Mouse (Mus musculus): ENCODE results near the gene Glis1.

Glis1 gene

DNA sequence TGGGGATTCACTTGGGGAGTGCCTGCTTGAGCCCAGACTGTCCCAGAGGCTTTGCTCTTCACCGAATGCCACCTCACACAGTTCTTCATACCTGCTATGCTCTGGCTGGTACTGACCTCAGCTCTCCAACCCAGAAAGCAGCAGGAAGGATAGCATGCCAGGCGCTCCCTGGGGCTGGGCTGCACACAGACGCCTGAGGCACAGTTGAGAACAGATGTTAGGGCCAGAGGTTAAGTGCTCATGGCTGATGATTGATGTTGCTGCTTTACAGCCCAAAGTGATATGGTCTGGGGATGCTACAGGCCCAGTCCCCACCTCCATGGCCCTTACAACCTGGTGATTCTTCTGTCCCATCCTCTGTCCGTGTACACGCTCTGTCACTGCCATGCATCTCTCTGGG, 190.6 kb downstream of the Glis1 start:
- no peak for DNase-seq (ENCODE audit: low spot score)

DNA sequence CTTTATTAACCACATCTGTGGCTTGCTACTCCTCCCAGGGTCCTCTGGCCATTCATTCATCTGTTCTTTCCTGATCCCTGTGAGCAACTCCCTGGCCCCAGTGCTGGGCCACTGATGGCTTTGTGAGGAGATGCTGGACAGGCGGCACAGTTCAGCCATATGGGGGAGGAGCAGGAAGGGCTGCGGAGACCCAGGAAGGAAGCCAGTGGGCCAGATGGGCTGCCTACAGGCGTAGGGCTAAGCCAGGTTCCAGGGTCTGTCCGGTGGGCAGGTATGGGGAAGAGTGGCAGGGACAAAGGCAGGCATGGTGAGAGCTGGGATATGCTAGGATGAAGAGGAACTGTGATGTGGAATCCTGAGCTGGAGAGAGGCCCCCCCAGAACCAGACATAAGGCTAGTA, 193.8 kb downstream of the Glis1 start:
- no peak for DNase-seq (ENCODE audit: low spot score)

DNA sequence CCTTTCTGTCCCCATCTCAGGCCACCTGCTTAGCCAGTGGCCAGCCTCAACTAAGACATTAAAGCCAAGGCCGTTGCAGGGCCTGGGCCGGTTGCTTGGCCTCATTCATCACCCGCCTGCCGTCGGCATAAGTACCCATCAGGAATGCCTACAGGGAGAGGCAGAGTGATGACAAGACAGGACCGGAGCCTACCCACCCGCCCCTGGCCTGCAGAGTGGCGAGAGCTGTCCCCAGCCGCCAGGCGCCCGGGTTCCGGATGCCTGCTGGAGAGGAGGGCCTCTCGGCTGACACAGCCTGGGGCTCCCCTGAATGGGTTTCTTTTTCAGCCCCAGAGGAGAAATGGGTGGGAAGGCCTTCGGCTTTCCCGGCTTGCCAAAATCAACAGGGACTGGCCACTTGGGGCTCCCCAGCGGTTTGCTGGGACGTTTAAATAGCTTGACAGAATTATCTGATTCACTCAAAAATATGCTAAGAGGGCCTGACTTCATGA, 194.6 kb downstream of the Glis1 start:
- no peak for DNase-seq (ENCODE audit: low spot score)

DNA sequence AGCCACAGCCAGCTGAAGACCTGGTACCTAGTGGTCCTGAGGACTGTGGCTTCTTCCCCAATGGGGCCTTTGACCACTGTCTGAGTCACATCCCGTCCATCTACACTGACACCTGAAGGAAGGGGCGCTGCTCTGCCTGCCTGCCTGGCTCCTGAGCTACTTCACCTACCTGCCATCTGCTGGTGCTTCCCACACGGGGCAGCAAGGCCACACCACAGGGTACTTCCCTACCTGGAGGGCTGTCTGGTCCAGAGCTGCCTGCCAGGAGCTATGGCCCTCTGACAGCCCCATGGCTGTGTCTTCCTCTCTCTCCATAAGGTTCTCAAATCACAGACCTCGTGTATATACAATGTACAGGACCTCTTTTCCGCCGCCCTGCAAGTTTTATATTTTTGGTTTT, 200.2 kb downstream of the Glis1 start:
- no peak for DNase-seq (ENCODE audit: low spot score)

DNA sequence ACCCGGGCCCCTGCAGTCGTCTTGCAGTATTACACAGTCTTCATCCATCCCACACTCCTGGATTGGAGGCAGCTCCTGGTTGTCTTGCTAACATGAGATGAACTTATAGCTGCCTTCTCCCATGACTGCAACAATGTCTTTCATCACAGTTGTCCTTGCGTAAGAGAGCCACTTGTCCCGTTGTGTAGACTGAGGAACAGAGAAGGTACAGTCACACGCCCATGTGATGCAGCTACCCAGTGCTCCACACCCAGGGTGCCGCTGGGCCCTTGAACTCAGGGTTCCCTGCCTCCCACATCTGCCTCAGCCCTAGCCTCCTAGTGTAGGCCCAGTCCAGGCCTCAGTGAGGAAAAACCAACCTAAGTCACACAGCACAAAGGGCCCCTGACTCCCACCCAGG, 201.7 kb downstream of the Glis1 start:
- DNase-seq (ENCODE audit: low spot score): no peak

DNA sequence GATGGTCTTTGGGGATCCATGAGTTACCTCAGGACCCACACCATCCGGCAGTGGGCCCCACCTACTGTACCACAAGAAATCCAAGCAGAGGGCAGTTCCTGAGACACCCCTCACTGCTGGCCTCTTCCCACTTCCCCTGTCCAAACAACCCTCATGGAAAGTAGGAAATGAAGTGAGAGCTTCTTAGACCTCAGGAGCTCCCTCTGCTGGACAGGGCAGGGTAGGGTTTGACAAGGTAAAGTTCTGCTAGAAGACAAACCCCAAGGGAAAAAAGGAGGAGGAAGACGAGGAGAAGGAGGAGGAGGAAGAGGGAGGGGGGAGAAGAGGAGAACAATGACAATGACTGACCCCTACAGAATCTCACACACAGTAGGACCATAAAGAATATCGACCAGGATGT, 203.3 kb downstream of the Glis1 start:
- DNase-seq (ENCODE audit: low spot score): no peak

DNA sequence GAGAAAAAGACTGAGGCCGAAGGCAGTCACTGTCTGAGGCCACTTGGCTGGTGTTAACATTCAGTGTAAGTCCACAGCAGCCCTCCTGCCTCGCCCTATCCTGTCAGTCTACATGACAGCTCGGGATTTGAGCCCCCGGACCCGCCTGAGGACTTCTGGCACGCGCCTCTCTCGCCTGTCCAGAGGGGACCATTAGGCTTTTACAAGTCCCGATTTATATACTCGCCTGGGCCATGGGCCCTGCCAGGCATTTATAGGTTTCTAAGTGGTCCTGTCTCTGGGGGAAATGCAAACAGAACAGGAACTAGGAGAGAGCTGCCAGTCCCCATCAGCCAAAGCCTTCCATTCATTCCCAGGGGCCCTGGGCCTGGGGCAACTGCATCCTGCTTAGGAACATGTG, 203.9 kb downstream of the Glis1 start:
- DNase-seq (ENCODE audit: low spot score): no peak

DNA sequence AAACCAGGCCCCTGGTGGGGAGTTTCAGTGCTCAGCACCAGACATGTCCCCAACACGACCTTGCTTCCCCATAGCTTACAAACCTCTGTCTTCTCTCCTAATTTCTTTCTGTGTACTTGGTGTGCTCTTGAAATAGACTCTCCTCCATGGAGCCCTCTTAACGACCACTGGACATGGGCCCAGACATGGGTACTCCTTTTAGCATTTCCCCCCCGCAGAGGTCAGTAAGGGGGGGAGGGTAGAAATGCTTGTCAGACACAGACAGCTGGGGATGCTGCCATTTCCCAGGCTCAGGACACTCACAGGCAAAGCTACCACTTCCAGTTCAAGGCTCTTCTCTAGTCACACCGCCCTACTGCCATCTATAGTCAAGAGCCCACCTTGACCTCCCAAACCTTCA, 207.2 kb downstream of the Glis1 start:
- DNase-seq (ENCODE audit: low spot score): no peak

DNA sequence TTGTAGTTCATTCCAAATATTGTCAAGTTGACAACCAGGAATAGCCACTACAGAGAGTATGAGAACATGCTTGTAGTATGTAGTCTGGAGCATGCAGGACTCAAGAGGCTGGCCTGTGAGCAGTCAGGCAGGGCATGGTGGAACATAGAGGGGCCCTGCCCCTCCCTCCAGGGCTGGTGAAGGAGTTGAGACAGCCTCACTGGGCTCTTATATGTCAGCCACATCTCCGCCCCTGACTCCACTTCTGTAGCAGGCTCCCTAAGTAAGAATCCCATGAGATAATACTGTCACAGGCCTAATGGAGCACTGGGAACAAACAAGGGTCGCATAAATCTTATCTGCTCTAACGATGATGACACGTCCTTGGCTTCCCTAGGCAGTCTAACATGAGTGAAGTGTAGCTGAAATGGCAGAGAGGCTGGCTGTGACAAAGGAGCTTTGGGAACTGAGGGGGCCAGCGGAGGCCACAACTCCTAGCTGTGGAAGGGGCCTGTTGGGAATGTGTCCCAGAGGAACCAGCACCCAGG, 214.6 kb downstream of the Glis1 start:
- DNase-seq (ENCODE audit: low spot score): no peak

DNA sequence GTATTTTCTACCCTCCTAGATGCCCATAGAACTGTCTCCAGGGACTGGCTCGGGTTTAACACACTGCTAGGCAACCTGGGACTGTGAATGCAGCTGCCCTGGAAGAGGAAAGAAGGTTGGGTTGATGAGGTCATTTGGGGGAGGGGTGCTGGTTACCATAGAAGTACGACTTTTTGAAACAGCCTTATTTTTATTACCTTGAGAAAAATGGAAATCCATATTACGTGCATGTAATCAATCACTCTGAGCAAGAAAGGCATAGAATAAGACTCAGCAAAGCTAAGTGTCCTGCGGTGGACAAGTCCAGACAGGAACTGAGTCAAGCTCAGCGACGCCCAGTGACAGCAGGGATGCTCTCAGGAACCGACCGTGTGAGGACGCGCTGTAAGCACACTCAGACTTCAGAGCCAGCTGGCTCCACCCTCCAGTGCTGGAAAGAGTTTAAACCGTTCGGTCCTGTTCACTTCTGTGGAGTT, 216.7 kb downstream of the Glis1 start:
- no peak for DNase-seq (ENCODE audit: low spot score)

DNA sequence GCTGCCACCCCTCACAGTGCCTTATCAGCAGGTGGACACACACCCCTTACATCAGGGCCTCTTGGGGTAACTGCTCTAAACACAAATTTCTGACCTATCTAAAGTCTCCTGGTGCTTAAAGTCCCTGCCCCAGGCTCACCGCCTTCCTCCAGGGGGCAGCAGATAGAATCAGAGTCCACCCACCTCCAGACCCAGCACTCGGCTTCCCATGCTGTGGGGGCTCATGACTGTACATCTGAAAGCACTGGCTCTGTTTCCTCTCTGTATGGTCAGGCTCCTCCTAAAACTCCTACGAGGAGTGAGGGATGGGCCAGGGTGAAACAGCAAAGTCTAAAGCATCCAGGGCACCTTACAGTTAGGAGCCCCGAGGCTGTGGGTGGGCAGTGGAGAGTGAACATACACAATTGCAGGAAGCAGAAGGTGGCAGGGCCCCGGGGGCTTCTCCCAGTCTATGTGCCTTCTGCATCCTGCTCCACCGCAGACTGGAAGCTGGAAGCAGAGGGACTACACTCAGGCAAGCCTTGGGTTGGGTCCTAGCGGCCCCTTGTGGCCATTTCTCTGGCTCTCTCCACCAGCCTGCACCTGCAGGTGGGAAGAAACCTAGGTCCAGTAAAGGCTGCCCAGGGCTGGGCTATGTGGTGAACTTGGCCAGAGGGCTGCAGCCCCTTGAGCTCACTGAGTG, 218.3 kb downstream of the Glis1 start:
- no peak for DNase-seq (ENCODE audit: low spot score)

DNA sequence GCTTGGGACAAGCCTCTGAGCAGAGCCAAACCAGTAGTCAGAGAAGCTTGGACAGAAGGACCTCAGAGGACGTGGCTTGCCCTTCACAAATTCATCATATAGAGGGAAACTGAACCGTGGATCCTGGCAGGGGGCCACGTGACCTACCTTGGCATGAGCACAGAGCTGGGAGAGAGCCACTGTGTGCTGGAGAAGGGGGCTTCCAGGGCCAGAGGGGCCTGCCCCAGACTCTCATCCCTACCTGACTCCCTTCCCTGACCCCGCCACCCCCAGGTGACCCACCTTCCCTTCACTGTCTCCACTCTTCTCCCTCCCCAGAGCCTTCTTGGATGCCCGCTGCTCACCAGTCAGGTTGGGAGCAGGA, 218.9 kb downstream of the Glis1 start:
- DNase-seq (ENCODE audit: low spot score): no peak

DNA sequence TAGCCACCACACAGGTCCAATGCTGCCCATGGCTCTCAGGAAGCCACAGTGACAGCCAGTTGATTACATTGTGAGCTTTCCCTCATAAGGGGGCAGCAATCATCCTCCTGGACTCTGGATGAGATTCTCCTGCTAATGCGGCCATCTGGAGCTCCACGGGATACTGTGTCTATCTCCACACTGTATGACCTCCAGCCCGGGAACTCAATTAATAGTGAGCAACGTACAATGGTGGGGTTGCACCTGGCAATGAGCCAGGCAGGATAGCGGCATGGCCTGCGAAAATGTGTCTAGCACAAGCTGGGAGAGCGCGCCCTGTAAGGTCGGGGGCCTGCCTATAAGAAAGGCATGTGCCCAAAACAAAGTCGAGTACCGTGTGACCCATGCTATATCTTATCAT, 226.3 kb downstream of the Glis1 start:
- DNase-seq (ENCODE audit: low spot score): no peak

DNA sequence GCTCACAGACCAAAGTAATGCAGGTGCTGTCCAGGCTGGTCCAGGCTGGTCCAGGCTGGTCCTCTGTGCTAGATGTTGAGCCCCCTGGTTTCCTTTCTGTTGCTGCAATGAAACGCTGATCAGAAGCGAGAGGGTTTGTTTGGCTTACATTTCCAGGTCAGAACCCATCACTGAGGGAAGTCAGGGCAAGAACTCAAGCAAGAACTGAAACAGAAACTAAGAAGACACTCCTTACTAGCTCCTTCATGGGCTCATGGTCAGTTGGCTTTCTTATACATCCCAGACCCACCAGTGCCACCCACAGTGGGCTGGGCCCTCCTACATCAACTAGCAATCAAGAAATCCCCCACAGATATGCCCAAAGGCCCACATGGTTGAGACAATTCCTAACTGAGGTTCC, 234.1 kb downstream of the Glis1 start:
- DNase-seq (ENCODE audit: low spot score): no peak

DNA sequence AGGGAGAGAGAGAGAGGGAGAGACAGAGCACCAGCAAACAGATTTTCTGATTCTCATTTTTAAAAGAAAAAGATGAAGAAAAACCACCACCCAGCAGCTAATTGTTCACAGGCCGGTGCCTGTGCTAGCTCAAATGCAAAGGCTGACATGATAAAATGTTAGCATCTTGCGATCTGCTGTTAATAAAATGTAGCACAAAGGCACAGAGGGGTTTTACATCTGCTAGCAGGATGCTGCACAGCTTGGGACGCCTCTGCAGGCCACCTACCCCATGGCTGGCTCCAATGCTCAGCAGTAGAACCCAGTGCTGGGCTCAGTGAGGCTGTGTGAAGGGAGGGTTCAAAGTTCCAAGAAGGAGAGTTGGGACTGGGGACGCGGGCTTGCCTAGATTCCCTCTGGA, 236.3 kb downstream of the Glis1 start:
- DNase-seq (ENCODE audit: low spot score): no peak

DNA sequence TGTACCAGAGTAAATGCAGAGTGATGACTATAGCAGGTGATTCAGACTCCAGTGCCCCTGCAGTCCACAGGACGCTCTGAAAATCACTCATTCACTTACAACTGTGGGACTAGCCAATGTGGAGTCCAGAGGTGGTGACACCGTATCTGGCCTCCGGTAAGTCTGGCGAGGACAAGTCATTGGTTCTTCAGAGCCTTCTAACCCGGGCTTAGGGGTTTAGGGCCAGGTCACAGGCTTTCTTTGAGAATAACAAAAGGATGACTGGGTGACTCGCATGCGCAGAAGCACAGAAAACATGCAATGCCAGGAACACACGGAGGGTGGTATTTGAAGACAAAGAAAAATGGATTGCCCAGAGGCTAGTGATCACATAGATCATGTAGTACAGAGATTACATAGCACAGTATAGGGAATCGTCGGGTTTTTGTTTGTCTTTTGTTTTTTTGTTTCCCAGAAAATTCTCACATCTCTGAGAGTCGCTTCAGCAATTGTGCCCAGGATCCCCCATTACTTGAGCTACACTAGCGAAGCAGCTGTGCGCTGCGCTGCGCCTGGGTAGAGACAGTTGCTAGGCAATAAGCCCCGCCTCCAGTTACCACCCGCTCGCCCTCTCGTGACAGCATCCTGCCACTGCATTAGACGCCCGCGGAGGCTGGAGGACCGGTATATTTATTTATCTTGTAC, 239.4 kb downstream of the Glis1 start:
- peak; percentile 59 for DNase-seq (ENCODE audit: low spot score)

DNA sequence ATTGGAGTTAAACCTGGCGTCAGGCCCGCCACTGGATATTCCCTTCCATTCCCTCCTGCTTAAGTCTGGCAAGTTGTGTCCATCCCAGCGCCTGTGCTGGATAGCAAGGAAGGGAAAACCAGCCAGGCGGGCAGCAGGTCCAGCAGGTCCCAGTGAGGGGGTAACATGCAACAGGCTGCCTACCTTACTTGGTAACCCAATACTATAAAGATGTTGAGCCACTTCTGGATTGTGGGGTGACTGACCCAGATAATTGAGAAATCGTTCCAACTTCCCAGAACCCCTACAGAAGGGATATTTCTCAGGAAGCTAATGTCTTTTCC, 239.9 kb downstream of the Glis1 start:
- DNase-seq (ENCODE audit: low spot score): no peak

DNA sequence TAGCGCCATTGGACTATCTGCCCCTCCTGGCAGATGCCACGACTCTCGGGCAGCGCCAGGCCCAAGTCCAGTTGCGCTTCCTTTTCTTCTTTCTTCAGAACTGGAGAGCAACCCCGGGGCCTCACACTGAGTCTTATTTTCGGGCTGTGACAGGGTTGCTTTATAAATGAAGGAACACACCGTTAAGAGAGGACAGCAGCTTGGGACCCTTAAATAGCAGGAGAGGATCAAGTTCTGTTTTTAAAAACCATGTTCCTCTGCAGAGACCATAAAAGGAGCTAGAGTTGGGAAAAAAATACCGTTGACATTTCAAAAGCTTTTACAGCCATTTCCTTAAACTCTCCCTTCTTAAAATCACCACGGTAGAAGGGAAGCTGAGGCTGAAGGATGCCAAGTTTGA, 241.3 kb downstream of the Glis1 start:
- no peak for DNase-seq (ENCODE audit: low spot score)

DNA sequence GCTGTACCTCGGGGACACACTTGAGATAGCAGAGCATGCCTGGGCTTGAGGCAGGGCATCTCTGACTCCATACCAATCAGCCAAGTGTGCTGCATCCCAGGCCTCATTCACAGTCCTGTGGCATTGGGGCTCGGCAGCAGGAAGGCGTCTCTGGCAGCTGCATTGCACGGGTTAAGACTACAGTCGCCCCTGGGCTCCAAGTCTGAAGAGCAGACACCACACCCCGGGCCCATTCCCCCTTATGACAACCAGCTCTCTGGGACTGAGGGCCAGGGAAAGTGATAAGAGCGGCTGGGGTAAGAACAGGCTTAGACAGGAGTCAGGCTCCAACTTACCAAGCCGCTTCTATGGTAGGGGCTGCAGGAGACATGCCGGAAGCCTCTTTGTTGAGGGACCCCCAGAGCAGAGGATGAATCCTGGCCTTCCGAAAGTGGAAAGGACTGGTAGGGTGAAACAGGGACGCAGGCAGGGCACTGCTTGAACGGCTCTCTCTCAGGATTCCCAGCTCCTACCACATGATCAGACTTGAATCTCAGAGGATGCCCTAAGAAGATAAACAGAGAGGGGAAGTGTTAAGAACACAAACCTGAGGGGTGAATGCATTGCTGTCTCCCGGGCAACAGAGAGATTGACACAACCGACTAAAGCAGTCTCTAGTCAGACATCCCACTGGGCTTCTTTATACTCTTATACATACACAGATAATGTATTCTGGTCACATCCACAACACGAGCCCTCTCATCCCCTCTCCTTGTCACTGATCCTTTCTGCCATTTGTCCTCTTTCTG, 246.1 kb downstream of the Glis1 start:
- DNase-seq (ENCODE audit: low spot score): no peak

DNA sequence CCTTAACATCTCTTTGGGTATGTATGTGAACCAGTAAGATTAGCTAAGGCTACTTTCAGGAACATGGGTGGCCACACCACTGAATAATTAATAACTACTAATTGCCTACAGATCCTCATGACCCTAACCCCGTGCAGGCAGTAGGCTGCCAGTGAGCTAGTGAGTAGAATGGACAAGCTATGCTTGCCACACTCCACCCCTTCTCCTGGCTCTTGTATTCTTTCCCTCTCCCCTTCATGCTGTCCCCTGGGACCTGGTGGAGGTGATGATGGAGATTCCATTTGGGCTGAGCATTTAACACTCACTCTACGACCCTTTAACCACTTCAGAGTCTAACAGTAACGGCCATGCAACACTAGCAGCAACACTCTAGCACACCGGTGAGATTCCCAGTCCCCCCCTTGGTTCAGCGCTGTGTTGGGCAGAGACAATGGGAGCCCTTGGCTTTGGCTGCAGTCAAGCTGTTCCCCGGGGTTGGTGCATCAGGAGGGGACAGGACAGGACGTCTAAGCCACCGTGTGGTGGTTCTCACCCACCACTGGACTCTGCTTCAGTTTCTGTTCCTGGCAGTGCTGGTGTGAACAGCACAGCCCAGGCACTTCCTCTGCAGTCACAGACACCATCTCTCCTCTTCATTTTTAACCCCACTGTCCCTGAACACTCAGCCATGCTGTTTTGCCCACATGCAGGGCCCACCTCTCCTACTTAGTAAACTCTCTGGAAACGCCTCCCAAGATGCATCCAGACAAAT, 246.9 kb downstream of the Glis1 start:
- DNase-seq (ENCODE audit: low spot score): no peak

DNA sequence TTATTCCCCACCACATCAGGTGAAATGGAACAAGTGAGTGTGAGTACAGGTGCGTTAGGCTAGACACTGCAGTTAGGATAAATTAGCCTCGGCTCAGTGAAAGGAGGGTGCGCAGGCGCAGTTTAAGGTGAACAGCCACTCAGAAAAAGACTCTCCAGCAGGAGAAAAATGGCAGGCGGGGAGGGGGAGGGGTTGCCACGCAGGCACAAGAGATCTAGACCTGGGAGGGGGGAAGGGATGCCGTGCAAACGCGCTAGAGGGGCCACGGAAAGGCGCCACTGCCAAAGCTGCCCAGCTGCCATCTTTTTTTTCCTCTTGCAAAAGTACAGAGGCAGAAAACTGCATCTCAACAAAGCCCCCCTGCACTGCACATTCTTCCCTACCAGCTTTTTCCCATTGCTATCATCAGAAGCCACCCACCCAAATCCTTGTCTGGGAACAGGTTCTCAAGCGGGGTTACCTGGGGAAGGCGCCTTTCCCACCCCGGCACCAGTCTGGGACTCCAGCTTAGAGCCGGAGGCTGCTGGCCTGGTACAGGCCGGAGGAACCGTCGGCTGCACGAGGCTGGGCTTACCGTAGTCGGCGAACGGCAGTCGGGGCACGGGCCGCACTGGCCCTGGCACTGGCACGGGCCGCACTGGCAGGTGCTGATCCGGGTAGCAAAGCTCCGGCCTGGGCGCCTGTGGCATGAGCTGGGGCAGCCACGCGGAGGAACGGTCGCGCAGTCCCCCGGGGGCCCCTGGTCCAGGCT, 248.8 kb downstream of the Glis1 start:
- no peak for DNase-seq (ENCODE audit: low spot score)

DNA sequence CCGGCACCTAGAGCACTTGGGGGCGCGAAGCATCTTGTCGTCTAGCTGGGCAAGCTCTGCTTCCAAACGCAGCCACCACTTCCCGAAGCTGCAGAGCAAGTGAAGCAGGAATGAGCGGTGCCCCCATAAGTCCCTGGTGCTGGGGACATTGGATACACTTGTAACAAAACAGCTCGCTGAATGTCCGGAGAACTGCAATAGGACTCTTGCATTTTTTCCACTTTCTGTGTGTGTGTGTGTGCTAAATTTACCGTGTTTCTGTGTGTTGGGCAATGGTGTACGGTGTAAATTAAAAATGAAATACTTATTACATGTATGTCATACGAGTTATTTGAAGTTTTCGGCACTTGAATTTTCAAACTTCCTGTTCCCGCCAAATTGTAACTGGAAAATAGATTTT, 249.7 kb downstream of the Glis1 start, which contains the start of gene Dmrtb1:
TSS of gene Dmrtb1 (minus strand) at position 101 of the 400 bp plus-strand sequence.
- no peak for DNase-seq (ENCODE audit: low spot score)
